Comparison of ENCODE assay signal across 9 mouse cellular contexts in the genomic region with DNA sequence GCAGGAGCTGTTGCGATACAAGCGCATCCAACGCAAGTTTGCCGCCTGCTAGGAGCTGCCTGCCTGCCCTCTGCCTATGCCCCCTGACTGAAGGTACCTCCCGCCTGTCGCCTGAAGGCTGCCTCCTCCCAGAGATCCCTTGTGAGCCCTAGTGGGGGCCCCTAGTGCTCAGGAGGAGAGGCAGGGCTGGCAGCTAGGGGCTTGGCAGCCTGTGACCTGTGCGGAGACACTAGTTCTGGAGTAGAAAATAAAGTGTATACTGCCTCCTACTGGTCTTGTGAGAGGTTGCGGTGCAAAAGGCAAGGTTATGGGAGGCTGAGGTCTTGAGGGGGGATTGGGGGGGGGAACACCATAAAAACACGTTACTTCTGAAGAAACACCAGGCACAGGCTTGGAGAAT. TPM values are rescaled to one million over a fixed set of nuclear protein-coding genes. Genes with fewer than 3 reads are reported as not detected.
A peak's percentile ranks its signal among the peaks of the same experiment; 100 is the strongest.
DNase-seq lines count a peak whose midpoint lies in the region; ATAC-seq and TF ChIP-seq lines count a peak whose summit lies in the region.
"Had no signal": no experiment of that assay in that cellular context is flagged by ENCODE, and none has a peak within 500 bp of the region (broad histone marks: within the 10 kb centered on the region; RNA-seq: fewer than 3 reads in every experiment).

No protein-coding gene starts in this region.

- DNase-seq in gastrocnemius, postnatal 14 days = peak; percentile 41
- DNase-seq in gastrocnemius, postnatal 10 days = no peak
- peak; percentile 68 for DNase-seq in 416B (ENCODE audit: low read depth)
- DNase-seq in brain, embryonic 14.5 days (ENCODE audit: low read depth) = peak; percentile 46
- DNase-seq in frontal cortex, adult 2 months (ENCODE audit: extremely low spot score in 1 of 2, low spot score in 1 of 2) = no peak
- DNase-seq in left cerebral cortex, adult 11 months (ENCODE audit: low spot score) = no peak

- peaks cover 10% of the 10 kb centered on the region; the same call in 1 of the 2 replicates for H3K27me3 ChIP-seq in heart, embryonic 16.5 days (ENCODE audit: control insufficient read depth, insufficient read depth, low read length)

- peaks cover 9% of the 10 kb centered on the region for H3K4me1 ChIP-seq in heart, embryonic 16.5 days (ENCODE audit: control insufficient read depth, insufficient read depth, low read length)
- H3K4me1 ChIP-seq in olfactory bulb, adult 2 months (ENCODE audit: control insufficient read depth, insufficient read depth, low read length) = peaks cover 5% of the 10 kb centered on the region; the same call in 1 of the 2 replicates

- TF ChIP-seq CTCF in brain, embryonic 14.5 days (IDR thresholded peaks at IDR 0.05; ENCODE audit: borderline replicate concordance, extremely low read depth, insufficient read depth, insufficient read length) = peak; percentile 57; the same call in 1 of the 2 replicates
- peak; percentile 42; the same call in 1 of the 2 replicates for TF ChIP-seq CTCF in olfactory bulb, adult 2 months (IDR thresholded peaks at IDR 0.05; ENCODE audit: insufficient read depth, low read depth, low read length)

- H3K4me3 ChIP-seq in heart, embryonic 16.5 days (ENCODE audit: low read length) = no peak overlapping the region
- no peak overlapping the region for H3K4me3 ChIP-seq in olfactory bulb, adult 2 months (ENCODE audit: insufficient read depth, low read depth, low read length)
- H3K4me3 ChIP-seq: liver, embryonic 15.5 days had no signal

- H3K9me3 ChIP-seq in heart, embryonic 16.5 days (replicated peaks; ENCODE audit: control insufficient read depth, low read length) = no peaks in the 10 kb centered on the region
- H3K9me3 ChIP-seq: liver, embryonic 15.5 days had no signal

- H3K36me3 ChIP-seq in heart, embryonic 16.5 days (ENCODE audit: control insufficient read depth, insufficient read depth) = peaks cover 3% of the 10 kb centered on the region; the same call in 1 of the 2 replicates

- ATAC-seq in heart, embryonic 16.5 days (replicated peaks; ENCODE audit: extremely low read depth, insufficient read depth, low FRiP score) = peak; percentile 49

- H3K9ac ChIP-seq in heart, embryonic 16.5 days (ENCODE audit: low read length) = no peak overlapping the region
- H3K9ac ChIP-seq: liver, embryonic 15.5 days had no signal

- H3K27ac ChIP-seq in heart, embryonic 16.5 days (ENCODE audit: low read length) = no peak overlapping the region
- H3K27ac ChIP-seq in olfactory bulb, adult 2 months (ENCODE audit: insufficient read depth, low read depth, low read length) = no peak overlapping the region
- H3K27ac ChIP-seq: liver, embryonic 15.5 days had no signal

- whole genome bisulfite sequencing in heart, embryonic 16.5 days = 58% methylated on average over 9 of the region's 9 CpGs
- 54% methylated on average over 9 of the region's 9 CpGs for WGBS in olfactory bulb, adult 2 months

- intact Hi-C loops in gastrocnemius, postnatal 14 days (cut with DNase I; ENCODE audit: low total_unique reads) = loop anchor here (5.0 kb wide), 1 partner anchor 198 kb away; no protein-coding TSS in a partner anchor

- no peak overlapping the region for H3K4me2 ChIP-seq in heart, embryonic 16.5 days (ENCODE audit: low read depth, low read length)
- H3K4me2 ChIP-seq: liver, embryonic 15.5 days had no signal

- TF ChIP-seq POLR2A in brain, embryonic 14.5 days (IDR thresholded peaks at IDR 0.05; ENCODE audit: borderline replicate concordance, extremely low read depth, insufficient read depth, insufficient read length, poor library complexity, severe bottlenecking) = no peak
- no peak for TF ChIP-seq POLR2A in olfactory bulb, adult 2 months (IDR thresholded peaks at IDR 0.05; ENCODE audit: insufficient read depth, low read depth, low read length)

RNA-seq across cellular contexts. Expression of a gene that starts 3.7 kb away (rescaled TPM):
- under 1 TPM; 0.41 to 0.75 TPM for total RNA-seq in gastrocnemius, postnatal 14 days (2021)
- under 1 TPM; 0.38 to 0.68 TPM for total RNA-seq in gastrocnemius, postnatal 10 days (2021)
- polyA plus RNA-seq in brain, embryonic 14.5 days (2012; rRNA removed) = 1.5 and 2.4 TPM in 2 replicates
- 1.8 and 2.5 TPM in 2 replicates for polyA plus RNA-seq in heart, embryonic 16.5 days (2015; fragmentation: Nextera tagmentation; extraction: Ambion mirVana)
- not detected in 2 replicates for polyA plus RNA-seq in olfactory bulb, adult 2 months (2012; ENCODE audit: insufficient read depth, insufficient read length, low replicate concordance, missing spikeins)
- polyA plus RNA-seq in frontal cortex, adult 2 months (2012; rRNA removed) = 1.8 and 2.2 TPM in 2 replicates

RNA-seq across cellular contexts. Expression of a gene that starts 14.0 kb away (rescaled TPM):
- total RNA-seq in gastrocnemius, postnatal 14 days (2021) = 10 to 100 TPM; 10.1 to 11.2 TPM
- 10 to 100 TPM; 10.7 to 13.3 TPM for total RNA-seq in gastrocnemius, postnatal 10 days (2021)
- polyA plus RNA-seq in brain, embryonic 14.5 days (2012; rRNA removed) = 46.7 and 58.5 TPM in 2 replicates
- polyA plus RNA-seq in heart, embryonic 16.5 days (2015; fragmentation: Nextera tagmentation; extraction: Ambion mirVana) = 13.3 and 15.1 TPM in 2 replicates
- not detected in 2 replicates for polyA plus RNA-seq in olfactory bulb, adult 2 months (2012; ENCODE audit: insufficient read depth, insufficient read length, low replicate concordance, missing spikeins)
- 49.1 and 50.5 TPM in 2 replicates for polyA plus RNA-seq in frontal cortex, adult 2 months (2012; rRNA removed)

RNA-seq across cellular contexts. Expression of a gene that starts 20.4 kb away (rescaled TPM):
- 10 to 100 TPM; 26.9 to 29.1 TPM for total RNA-seq in gastrocnemius, postnatal 14 days (2021)
- total RNA-seq in gastrocnemius, postnatal 10 days (2021) = 10 to 100 TPM; 37.0 to 40.6 TPM
- 112 and 114 TPM in 2 replicates for polyA plus RNA-seq in brain, embryonic 14.5 days (2012; rRNA removed)
- 56.1 and 59.9 TPM in 2 replicates for polyA plus RNA-seq in heart, embryonic 16.5 days (2015; fragmentation: Nextera tagmentation; extraction: Ambion mirVana)
- 293 TPM in 1 of 2 replicates, not detected in the other for polyA plus RNA-seq in olfactory bulb, adult 2 months (2012; ENCODE audit: insufficient read depth, insufficient read length, low replicate concordance, missing spikeins)
- polyA plus RNA-seq in frontal cortex, adult 2 months (2012; rRNA removed) = 95.4 and 95.5 TPM in 2 replicates

RNA-seq across cellular contexts. Expression of a gene that starts 26.7 kb away (rescaled TPM):
- 10 to 100 TPM; 11.3 to 16.5 TPM for total RNA-seq in gastrocnemius, postnatal 14 days (2021)
- 10 to 100 TPM; 18.8 to 20.5 TPM for total RNA-seq in gastrocnemius, postnatal 10 days (2021)
- polyA plus RNA-seq in brain, embryonic 14.5 days (2012; rRNA removed) = 55.2 and 55.9 TPM in 2 replicates
- 50.6 and 51.4 TPM in 2 replicates for polyA plus RNA-seq in heart, embryonic 16.5 days (2015; fragmentation: Nextera tagmentation; extraction: Ambion mirVana)
- not detected in 2 replicates for polyA plus RNA-seq in olfactory bulb, adult 2 months (2012; ENCODE audit: insufficient read depth, insufficient read length, low replicate concordance, missing spikeins)
- polyA plus RNA-seq in frontal cortex, adult 2 months (2012; rRNA removed) = 86.0 and 88.3 TPM in 2 replicates

RNA-seq across cellular contexts. Expression of a gene that starts 38.2 kb away (rescaled TPM):
- total RNA-seq in gastrocnemius, postnatal 14 days (2021) = not detected
- under 1 TPM in 1 of 2 experiments, not detected in 1; 0.19 TPM for total RNA-seq in gastrocnemius, postnatal 10 days (2021)
- polyA plus RNA-seq in brain, embryonic 14.5 days (2012; rRNA removed) = 0.08 and 0.11 TPM in 2 replicates
- polyA plus RNA-seq in heart, embryonic 16.5 days (2015; fragmentation: Nextera tagmentation; extraction: Ambion mirVana) = 17.0 and 38.9 TPM in 2 replicates
- polyA plus RNA-seq in olfactory bulb, adult 2 months (2012; ENCODE audit: insufficient read depth, insufficient read length, low replicate concordance, missing spikeins) = not detected in 2 replicates
- 0.36 and 0.88 TPM in 2 replicates for polyA plus RNA-seq in frontal cortex, adult 2 months (2012; rRNA removed)

Comparison
In these comparisons a context has a peak if more than half of its experiments do, and no peak if none do; other contexts are left out.
1. DNase-seq: peak in gastrocnemius, postnatal 14 days (single experiment), 416B (single experiment) and brain, embryonic 14.5 days (single experiment); none in gastrocnemius, postnatal 10 days (single experiment), frontal cortex, adult 2 months (0 of 2) and left cerebral cortex, adult 11 months (single experiment).
2. RNA of a gene that starts 14.0 kb away (polyA plus RNA-seq): 49.1 to 50.5 TPM in frontal cortex, adult 2 months, 46.7 to 58.5 TPM in brain, embryonic 14.5 days and 13.3 to 15.1 TPM in heart, embryonic 16.5 days; not detected in olfactory bulb, adult 2 months; every median in the first group is over 10 times any median in the second.